Mouse (Mus musculus): ENCODE measurements at regions not wholly inside any gene's neighbourhood (a gene's known extent, or its start where the extent isn't known, plus 50 kb on each side); places are given as distances from the start of the nearest gene placed in this dataset.

DNA sequence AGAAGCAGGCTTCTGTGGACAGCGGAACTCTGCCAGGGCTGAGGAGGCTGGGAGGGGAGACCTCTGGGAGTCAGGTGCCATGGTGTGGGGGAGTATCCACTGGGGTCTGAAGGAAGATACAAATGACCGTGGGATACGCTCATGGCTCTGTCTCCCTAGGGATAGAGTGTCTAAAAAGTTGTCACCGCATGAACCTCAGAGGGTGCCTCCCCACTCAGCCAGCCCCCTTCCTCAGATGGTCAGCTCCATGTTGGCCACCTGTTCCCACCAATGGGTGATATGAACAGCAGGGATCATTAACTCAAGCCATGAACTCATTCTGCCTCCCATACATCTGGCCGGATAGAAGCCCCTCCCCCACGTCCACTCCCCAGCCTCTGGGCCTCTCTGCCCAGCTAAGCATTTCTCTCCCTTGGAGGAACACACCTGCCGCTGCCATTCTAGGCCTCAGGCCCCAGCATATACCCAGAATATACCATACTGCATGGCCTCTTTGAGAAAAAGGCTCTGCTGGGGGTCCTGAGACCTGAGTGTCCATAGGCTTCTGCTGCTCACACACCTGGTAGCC, 134.1 kb upstream of the Lhx1 start:
- WGBS = 84% methylated on average over 7 of the region's 7 CpGs
- H3K4me3 ChIP-seq = no peak overlapping the region
- no peaks in the 10 kb centered on the region for H3K9me3 ChIP-seq (replicated peaks)
- no peaks in the 10 kb centered on the region for H3K36me3 ChIP-seq (ENCODE audit: poor library complexity, severe bottlenecking)
- peaks cover 7% of the 10 kb centered on the region; the same call in 1 of the 2 replicates for H3K4me1 ChIP-seq
- H3K4me2 ChIP-seq = no peak overlapping the region
- ATAC-seq = no peak
- peaks cover 52% of the 10 kb centered on the region for H3K27me3 ChIP-seq
- no peak overlapping the region for H3K27ac ChIP-seq
- H3K9ac ChIP-seq = no peak overlapping the region

DNA sequence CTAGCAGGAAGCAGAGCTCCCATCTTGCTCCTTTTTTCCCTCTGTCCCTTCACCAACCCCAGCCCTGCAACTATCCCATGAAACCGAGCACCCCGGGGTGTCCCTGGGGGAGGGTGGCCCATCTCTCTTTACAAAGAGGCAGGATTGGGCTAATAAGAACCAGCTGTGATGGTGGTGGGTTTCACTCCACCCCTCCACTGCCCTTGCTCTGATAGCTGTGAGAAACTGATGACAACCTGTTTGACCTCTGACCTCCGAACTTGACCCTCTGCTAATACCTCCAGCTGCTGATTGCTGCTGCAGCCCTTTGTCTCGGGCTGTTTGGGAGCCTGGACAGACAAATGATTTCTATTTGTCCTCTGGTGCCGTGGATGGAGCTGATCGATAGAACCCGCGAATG, 128.1 kb upstream of the Lhx1 start:
- H3K9ac ChIP-seq = no peak overlapping the region
- H3K27ac ChIP-seq = no peak overlapping the region
- no peak overlapping the region for H3K4me3 ChIP-seq
- H3K9me3 ChIP-seq (replicated peaks) = no peaks in the 10 kb centered on the region; the same call in 1 of the 2 replicates
- no peak for ATAC-seq
- WGBS = 45% methylated on average over 8 of the region's 8 CpGs
- peaks cover 38% of the 10 kb centered on the region for H3K27me3 ChIP-seq
- no peaks in the 10 kb centered on the region for H3K4me1 ChIP-seq
- no peaks in the 10 kb centered on the region for H3K36me3 ChIP-seq (ENCODE audit: poor library complexity, severe bottlenecking)
- H3K4me2 ChIP-seq = no peak overlapping the region

DNA sequence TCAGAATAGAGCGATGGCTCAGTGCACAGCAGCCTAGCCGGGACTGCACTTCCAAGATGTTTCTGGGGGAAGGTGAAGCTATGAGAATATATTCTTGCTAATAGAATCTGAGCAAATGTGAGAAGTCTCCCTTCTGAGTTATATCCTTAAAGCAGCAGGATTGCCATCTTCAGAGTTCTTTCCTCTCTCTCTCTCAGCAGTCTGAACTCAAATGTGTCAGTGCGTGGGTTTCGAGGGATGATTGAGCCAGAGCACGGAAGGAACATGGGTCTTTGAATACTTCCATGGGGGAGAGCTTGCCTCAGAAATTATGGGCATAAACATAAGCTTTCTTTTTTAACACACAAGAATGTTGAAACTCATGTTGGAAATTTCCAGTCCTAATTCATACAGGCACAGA, 123.6 kb upstream of the Lhx1 start:
- H3K9me3 ChIP-seq (replicated peaks) = peaks cover 6% of the 10 kb centered on the region; the same call in 1 of the 2 replicates
- 94% methylated on average over 5 of the region's 5 CpGs for WGBS
- no peak overlapping the region for H3K4me3 ChIP-seq
- no peak overlapping the region for H3K27ac ChIP-seq
- H3K4me2 ChIP-seq = no peak overlapping the region
- H3K9ac ChIP-seq = no peak overlapping the region
- peaks cover 37% of the 10 kb centered on the region for H3K27me3 ChIP-seq
- no peaks in the 10 kb centered on the region for H3K4me1 ChIP-seq
- ATAC-seq = no peak
- H3K36me3 ChIP-seq (ENCODE audit: poor library complexity, severe bottlenecking) = no peaks in the 10 kb centered on the region

DNA sequence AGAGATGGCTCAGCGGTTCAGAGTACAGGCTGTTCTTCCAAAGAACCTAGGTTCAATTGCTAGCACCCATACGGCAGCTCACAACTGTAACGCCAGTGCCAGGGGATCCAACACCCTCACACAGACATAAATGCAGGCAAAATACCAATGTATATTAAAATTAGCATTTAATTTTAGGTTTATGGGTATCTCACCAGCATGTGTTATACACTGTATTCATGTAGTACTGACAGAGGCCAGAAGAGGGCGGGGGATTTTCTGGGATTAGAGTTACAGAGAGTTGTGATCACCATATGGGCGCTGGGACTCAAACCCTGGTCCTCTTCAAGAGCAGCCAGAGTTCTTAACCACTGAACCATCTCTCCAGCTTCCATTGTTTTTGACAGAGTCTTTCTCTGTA, 121.8 kb upstream of the Lhx1 start:
- H3K36me3 ChIP-seq (ENCODE audit: poor library complexity, severe bottlenecking) = no peaks in the 10 kb centered on the region
- peaks cover 6% of the 10 kb centered on the region; the same call in 1 of the 2 replicates for H3K4me1 ChIP-seq
- H3K27me3 ChIP-seq = peaks cover 44% of the 10 kb centered on the region
- peaks cover 6% of the 10 kb centered on the region; the same call in 1 of the 2 replicates for H3K9me3 ChIP-seq (replicated peaks)
- no peak overlapping the region for H3K4me3 ChIP-seq
- no peak for ATAC-seq
- WGBS = 91% methylated on average over 5 of the region's 5 CpGs
- no peak overlapping the region for H3K9ac ChIP-seq
- H3K27ac ChIP-seq = no peak overlapping the region
- no peak overlapping the region for H3K4me2 ChIP-seq

DNA sequence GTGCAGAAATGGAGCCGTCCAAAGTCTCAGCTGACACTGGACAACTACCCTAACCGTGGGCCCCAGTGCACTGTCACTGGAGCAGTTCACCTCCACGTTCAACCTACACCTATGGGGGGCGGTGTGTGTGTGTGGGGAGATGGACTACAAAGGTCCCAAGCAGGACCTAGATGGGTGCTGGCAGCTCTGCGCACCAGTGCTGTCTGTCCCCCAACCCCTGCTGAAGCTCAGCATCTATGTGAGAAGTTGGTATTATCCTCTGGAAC, 117.7 kb upstream of the Lhx1 start:
- H3K27me3 ChIP-seq = peaks cover 66% of the 10 kb centered on the region

DNA sequence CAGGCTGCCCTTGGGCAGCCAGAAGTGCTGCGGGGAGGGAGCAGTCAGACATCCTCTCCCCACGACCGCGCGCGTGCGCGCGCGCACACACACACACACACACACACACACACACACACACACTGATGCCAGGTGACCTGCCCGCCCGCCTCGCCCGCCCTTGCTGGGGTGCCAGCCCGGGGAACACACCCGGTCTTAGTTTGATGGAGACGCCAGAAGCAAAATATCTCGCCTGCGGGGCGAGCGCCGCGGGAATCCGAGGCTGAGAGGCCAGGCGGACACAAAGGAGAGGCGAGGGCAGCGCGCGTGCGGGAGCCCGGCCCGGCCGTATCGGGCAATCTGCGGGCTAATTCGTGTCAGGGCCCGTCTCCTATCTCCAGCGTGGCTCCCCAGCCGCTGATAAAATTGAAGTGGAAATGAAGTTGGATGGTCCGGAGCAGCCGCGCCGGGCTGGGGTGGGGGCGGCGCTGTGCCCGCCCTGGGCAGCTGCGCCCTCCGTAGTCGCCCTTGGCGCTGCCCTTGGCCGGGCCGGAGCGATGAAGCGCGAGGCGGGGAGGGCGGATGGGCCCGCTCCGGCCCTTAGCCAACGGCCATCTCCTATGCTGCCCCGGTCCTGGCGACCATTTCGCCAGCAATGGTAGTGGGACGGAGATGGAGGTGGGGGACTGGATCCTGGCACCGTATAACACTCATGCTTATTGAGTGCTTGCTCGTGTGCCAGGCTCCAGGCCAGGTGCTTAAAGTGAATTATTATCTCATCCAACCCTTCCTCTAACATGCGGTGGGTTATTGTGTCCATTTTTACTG, 117.2 kb upstream of the Lhx1 start:
- peak overlapping the region; percentile 50 for H3K4me3 ChIP-seq
- peak overlapping the region; percentile 85 for H3K4me2 ChIP-seq
- peaks cover 68% of the 10 kb centered on the region for H3K27me3 ChIP-seq
- H3K4me1 ChIP-seq = peaks cover 34% of the 10 kb centered on the region
- H3K9ac ChIP-seq = peak overlapping the region; percentile 72
- peak overlapping the region; percentile 37; the same call in 1 of the 2 replicates for H3K27ac ChIP-seq
- ATAC-seq = peak; percentile 57
- 3% methylated on average over 56 of the region's 67 CpGs for WGBS
- H3K36me3 ChIP-seq (ENCODE audit: poor library complexity, severe bottlenecking) = no peaks in the 10 kb centered on the region
- H3K9me3 ChIP-seq (replicated peaks) = peaks cover 6% of the 10 kb centered on the region; the same call in 1 of the 2 replicates

More for the DNA sequence above, 117.7 kb upstream of the Lhx1 start:
- ATAC-seq = peak; percentile 19; the same call in 1 of the 2 replicates
- Histone ChIP-seq H3K27ac (no peak overlapping the region), H3K4me1 (peaks cover 29% of the 10 kb centered on the region), H3K9ac (peak overlapping the region; percentile 72), H3K4me3 (peak overlapping the region; percentile 50), H3K9me3 (replicated peaks) (peaks cover 6% of the 10 kb centered on the region; the same call in 1 of the 2 replicates), H3K4me2 (peak overlapping the region; percentile 85), H3K36me3 (ENCODE audit: poor library complexity, severe bottlenecking) (no peaks in the 10 kb centered on the region)
- 43% methylated on average over 5 of the region's 5 CpGs for WGBS

DNA sequence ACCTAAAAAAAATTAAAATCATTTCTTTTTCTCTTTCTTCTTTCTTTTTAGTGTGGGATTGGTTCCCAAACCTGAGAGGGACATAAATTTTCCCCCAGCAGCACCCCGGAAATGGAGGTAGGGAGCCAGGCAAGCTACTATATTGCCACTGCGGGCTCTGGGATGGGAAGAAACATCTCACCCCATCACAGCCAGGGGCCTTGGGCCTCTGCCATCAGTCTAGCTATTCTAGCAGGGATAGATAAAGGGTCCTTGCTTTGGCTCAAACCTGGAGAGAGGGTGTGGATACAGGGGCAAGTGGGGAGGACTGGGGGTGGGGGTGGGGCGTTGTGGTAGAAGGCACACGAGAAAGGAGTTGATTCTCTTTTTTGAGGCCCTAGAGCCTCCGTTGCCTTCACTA, 116.3 kb upstream of the Lhx1 start:
- Histone ChIP-seq H3K9ac (no peak overlapping the region), H3K9me3 (replicated peaks) (no peaks in the 10 kb centered on the region), H3K36me3 (ENCODE audit: poor library complexity, severe bottlenecking) (no peaks in the 10 kb centered on the region), H3K27ac (no peak overlapping the region), H3K4me1 (peaks cover 43% of the 10 kb centered on the region), H3K27me3 (peaks cover 69% of the 10 kb centered on the region), H3K4me2 (peak overlapping the region; percentile 85), H3K4me3 (no peak overlapping the region)
- ATAC-seq = no peak
- WGBS = 24% methylated on average over 5 of the region's 5 CpGs

DNA sequence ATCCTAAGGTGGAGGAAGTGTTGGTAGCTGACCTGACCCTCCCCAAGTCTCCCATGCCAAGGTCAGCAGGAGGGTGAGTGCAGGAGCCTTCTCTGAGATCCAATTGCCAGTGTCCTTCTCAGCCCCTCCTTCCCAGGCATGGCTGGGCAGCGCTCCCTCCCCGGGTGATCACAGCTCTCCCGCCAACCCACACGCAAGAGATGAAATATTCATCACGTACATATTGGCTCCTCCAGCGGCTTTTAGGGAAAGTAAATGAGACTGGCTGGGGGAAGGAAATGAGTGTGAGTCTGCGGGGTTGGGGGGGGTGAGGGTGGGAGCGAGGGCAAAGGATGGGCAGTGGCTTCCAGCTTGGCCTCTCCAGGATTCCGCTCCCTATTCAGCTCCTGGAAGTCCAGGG, 113.0 kb upstream of the Lhx1 start:
- H3K4me1 ChIP-seq = peaks cover 47% of the 10 kb centered on the region
- H3K36me3 ChIP-seq (ENCODE audit: poor library complexity, severe bottlenecking) = no peaks in the 10 kb centered on the region
- no peak overlapping the region for H3K4me3 ChIP-seq
- no peak overlapping the region for H3K4me2 ChIP-seq
- 17% methylated on average over 9 of the region's 9 CpGs for WGBS
- no peak overlapping the region for H3K9ac ChIP-seq
- no peaks in the 10 kb centered on the region for H3K9me3 ChIP-seq (replicated peaks)
- no peak overlapping the region for H3K27ac ChIP-seq
- peaks cover 80% of the 10 kb centered on the region for H3K27me3 ChIP-seq
- no peak for ATAC-seq

DNA sequence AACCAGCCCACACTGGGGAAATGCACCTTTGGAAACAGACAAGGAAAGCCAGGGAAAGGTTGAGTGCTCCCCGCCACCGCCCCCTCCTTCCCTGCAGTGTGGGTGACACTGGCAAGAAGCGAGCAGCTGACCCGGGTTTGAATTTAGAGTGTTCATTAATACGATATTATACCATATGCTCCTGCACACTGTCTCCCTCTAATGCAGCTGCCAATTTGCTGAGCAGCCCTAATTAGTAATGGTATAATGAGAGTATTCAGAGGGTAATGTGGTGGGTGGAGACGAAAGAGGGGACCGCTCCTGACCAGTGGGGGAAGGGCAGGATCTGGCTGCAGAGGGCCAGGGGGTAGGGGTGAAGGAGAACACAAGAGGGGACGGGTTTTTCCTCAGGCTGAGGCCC, 111.9 kb upstream of the Lhx1 start:
- no peak overlapping the region for H3K4me3 ChIP-seq
- peak overlapping the region; percentile 11; the same call in 1 of the 2 replicates for H3K4me2 ChIP-seq
- peaks cover 42% of the 10 kb centered on the region for H3K4me1 ChIP-seq
- peaks cover 79% of the 10 kb centered on the region for H3K27me3 ChIP-seq
- H3K9me3 ChIP-seq (replicated peaks) = no peaks in the 10 kb centered on the region
- no peaks in the 10 kb centered on the region for H3K36me3 ChIP-seq (ENCODE audit: poor library complexity, severe bottlenecking)
- no peak overlapping the region for H3K9ac ChIP-seq
- 0 out of 2 replicates have a peak overlapping the region, but pooled peaks have one; percentile 49 for H3K27ac ChIP-seq
- whole genome bisulfite sequencing = 5% methylated on average over 8 of the region's 8 CpGs
- peak; percentile 94 for ATAC-seq

DNA sequence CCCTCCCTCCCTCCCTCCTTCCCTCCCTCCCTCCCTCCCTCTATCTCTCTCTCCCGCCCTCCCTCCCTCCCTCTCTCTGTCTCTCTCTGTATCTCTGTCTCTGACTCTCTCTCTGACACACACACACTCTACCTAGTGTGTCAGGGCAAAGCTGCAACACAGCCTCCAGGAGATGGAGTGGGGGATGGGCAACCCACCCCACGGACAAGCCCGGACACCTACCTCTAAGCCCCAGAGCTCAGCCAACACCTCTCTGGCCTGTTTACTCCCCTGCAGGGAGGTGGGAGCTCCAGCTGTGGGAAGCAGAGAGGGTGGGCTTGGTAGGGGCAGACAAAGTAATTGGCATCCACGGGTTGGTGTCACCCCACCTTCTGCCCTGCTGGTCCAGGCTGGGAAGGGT, 109.7 kb upstream of the Lhx1 start:
- H3K27ac ChIP-seq = no peak overlapping the region
- H3K4me3 ChIP-seq = no peak overlapping the region
- H3K36me3 ChIP-seq (ENCODE audit: poor library complexity, severe bottlenecking) = no peaks in the 10 kb centered on the region
- peaks cover 26% of the 10 kb centered on the region for H3K4me1 ChIP-seq
- no peak overlapping the region for H3K9ac ChIP-seq
- H3K9me3 ChIP-seq (replicated peaks) = no peaks in the 10 kb centered on the region
- ATAC-seq = no peak
- no peak overlapping the region for H3K4me2 ChIP-seq
- WGBS = 25% methylated on average over 3 of the region's 4 CpGs
- H3K27me3 ChIP-seq = peaks cover 66% of the 10 kb centered on the region

DNA sequence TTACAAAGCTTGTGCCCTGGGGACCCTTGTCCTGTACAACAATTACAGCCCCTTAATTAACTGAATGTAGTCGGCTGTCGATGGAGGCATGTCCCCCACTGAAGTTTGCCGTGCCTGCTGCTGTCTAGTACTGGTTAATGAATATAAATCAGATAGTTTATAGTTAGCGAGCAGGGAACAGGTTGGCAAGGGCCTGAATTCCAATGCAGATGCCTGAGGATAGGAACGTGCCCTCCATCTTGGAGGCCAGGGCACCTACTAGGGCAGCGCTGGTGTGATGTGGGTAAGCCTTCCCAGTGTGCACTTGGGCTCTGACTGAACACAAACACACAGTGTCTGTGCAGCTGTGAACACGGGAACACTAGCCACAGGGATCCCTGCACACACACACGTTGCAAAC, 108.0 kb upstream of the Lhx1 start:
- H3K4me3 ChIP-seq = no peak overlapping the region
- H3K9ac ChIP-seq = no peak overlapping the region
- H3K27ac ChIP-seq = no peak overlapping the region
- peaks cover 22% of the 10 kb centered on the region for H3K4me1 ChIP-seq
- H3K9me3 ChIP-seq (replicated peaks) = no peaks in the 10 kb centered on the region
- no peak overlapping the region for H3K4me2 ChIP-seq
- H3K36me3 ChIP-seq (ENCODE audit: poor library complexity, severe bottlenecking) = no peaks in the 10 kb centered on the region
- 43% methylated on average over 8 of the region's 8 CpGs for WGBS
- H3K27me3 ChIP-seq = peaks cover 49% of the 10 kb centered on the region
- no peak for ATAC-seq

DNA sequence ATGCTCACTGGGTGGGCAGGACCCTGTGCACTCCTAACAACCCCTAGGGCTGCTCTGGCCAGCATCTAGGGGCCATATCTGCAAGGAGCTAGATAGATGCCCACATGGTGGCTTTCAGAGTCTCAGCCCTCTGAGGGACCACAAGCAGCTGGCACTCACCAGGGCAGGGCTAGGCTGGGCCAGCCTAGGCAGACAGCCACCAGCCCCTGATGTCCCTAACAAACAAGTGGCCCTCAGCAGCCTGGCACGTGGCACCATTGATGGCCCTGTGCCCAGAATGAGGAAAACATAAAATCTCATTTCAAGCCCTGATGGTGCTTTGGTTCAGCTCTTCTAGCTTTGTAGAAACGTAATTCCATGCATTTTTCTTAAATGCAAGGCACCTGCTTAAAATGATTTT, 102.8 kb upstream of the Lhx1 start:
- Histone ChIP-seq H3K4me3 (no peak overlapping the region), H3K27me3 (peaks cover 30% of the 10 kb centered on the region), H3K36me3 (ENCODE audit: poor library complexity, severe bottlenecking) (no peaks in the 10 kb centered on the region), H3K9ac (no peak overlapping the region), H3K4me2 (no peak overlapping the region), H3K27ac (no peak overlapping the region), H3K9me3 (replicated peaks) (no peaks in the 10 kb centered on the region), H3K4me1 (peaks cover 15% of the 10 kb centered on the region)
- ATAC-seq = 0 out of 2 replicates have a peak, but pooled peaks have one; percentile 59
- WGBS = 63% methylated on average over 2 of the region's 2 CpGs

All from forebrain, embryonic 13.5 days (tissue).